Mouse (Mus musculus) myocyte (in vitro differentiated cells): ENCODE measurements around the gene Lpar4. TPM values are rescaled to one million over a fixed set of nuclear protein-coding genes. Genes with fewer than 3 reads are reported as not detected.

Experiments used
- H3K27me3 ChIP-seq: one replicate; pipeline ENCODE4 v1.6.1; 2011; ENCODE audit not compliant: control insufficient read depth, insufficient read depth, insufficient read length
- H3K36me3 ChIP-seq: one replicate; pipeline ENCODE4 v1.6.1; 2011; ENCODE audit not compliant: control insufficient read depth, insufficient read depth
- H3K4me2 ChIP-seq: one replicate; pipeline ENCODE4 v1.6.1; 2011; ENCODE audit warnings: low read depth, control low read depth
- H3K4me3 ChIP-seq: one replicate; pipeline ENCODE4 v1.5.1; 2011; ENCODE audit warnings: mild to moderate bottlenecking, control low read depth, moderate library complexity
- H3K79me2 ChIP-seq: one replicate; pipeline ENCODE4 v1.6.1; 2011; ENCODE audit not compliant: control insufficient read depth, insufficient read depth
- H3ac ChIP-seq: one replicate; pipeline ENCODE4 v1.6.1; 2011; ENCODE audit not compliant: control insufficient read depth, insufficient read length
- CEBPB ChIP-seq: IDR thresholded peaks from 2 replicates; pipeline ENCODE4 v1.6.1; 2011; ENCODE audit warnings: mild to moderate bottlenecking, moderate library complexity; ENCODE audit not compliant: poor library complexity, insufficient read depth, severe bottlenecking
- MAX ChIP-seq: IDR thresholded peaks from one replicate; pipeline ENCODE4 v1.6.1; 2011; ENCODE audit warnings: low read depth, mild to moderate bottlenecking, control low read depth
- MYOG ChIP-seq, 3 experiments: IDR thresholded peaks; one replicate each; pipeline ENCODE4 v1.6.1; 2011; ENCODE audit warnings: control low read depth in 2 of 3, low read depth in 2 of 3, mild to moderate bottlenecking in 2 of 3; ENCODE audit not compliant: insufficient read length in 2 of 3, control insufficient read depth in 1 of 3, insufficient read depth in 1 of 3
- POLR2A ChIP-seq: IDR thresholded peaks from one replicate; pipeline ENCODE4 v1.6.1; 2011; ENCODE audit warnings: low read depth, mild to moderate bottlenecking, control low read depth, moderate library complexity; ENCODE audit not compliant: insufficient read length
- REST ChIP-seq: IDR thresholded peaks from one replicate; pipeline ENCODE4 v1.6.1; 2011; ENCODE audit warnings: mild to moderate bottlenecking, control low read depth, moderate library complexity; ENCODE audit not compliant: insufficient read depth, insufficient read length
- SRF ChIP-seq: IDR thresholded peaks from one replicate; pipeline ENCODE4 v1.6.1; 2011; ENCODE audit warnings: low read depth; ENCODE audit not compliant: control insufficient read depth, insufficient read length
- TCF12 ChIP-seq: IDR thresholded peaks from one replicate; pipeline ENCODE4 v1.6.1; 2011; ENCODE audit warnings: mild to moderate bottlenecking, control low read depth; ENCODE audit not compliant: poor library complexity, insufficient read depth, severe bottlenecking
- TCF3 ChIP-seq: IDR thresholded peaks from one replicate; pipeline ENCODE4 v1.6.1; 2011; ENCODE audit warnings: low read depth, control low read depth; ENCODE audit not compliant: insufficient read length
- USF1 ChIP-seq: IDR thresholded peaks from one replicate; pipeline ENCODE4 v1.6.1; 2011; ENCODE audit warnings: low read depth, mild to moderate bottlenecking, control low read depth, moderate library complexity
- polyA plus RNA-seq: library from polyadenylated mRNA; unstranded; fragments of >200 nt; fragmentation: generic; extraction: Trizol; gene quantifications from one replicate; pipeline ENCODE4 v1.2.1, GENCODE M21; 2012; ENCODE audit warnings: missing spikeins

Gene Lpar4
- polyA plus RNA-seq, 1 experiment, result 0.61 TPM

DNA sequence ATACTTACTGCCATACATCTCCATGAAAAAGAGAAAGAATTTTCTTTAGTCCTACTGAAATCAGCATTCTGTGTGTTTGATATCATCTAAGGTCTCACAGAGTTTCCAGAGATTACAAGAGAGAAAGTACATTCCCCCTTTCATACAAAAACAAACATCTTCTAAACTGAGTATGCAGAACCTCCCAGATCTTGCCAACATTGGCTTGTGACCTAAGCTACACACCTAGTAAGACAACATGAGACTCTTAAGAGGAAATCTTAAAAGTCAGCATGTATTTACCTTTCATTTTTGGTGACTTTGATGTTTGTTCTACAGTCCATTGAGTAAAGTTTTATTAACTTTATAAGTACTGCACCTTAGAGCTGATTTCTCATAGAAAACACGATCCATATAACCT, 33.4 kb downstream of the Lpar4 start:
- no peak overlapping the region for H3ac ChIP-seq
- no peaks in the 10 kb centered on the region for H3K79me2 ChIP-seq
- H3K4me3 ChIP-seq, result no peak overlapping the region
- H3K4me2 ChIP-seq, result no peak overlapping the region
- TF ChIP-seq TCF12 (no peak), SRF (no peak), USF1 (no peak), POLR2A (no peak), REST (no peak), MAX (no peak), TCF3 (no peak), MYOG (IDR thresholded peaks at IDR 0.05; ENCODE audit: control insufficient read depth in 1 of 3, insufficient read depth in 1 of 3, insufficient read length in 2 of 3, low read depth in 2 of 3) (no peak)
- H3K36me3 ChIP-seq, result no peaks in the 10 kb centered on the region
- no peaks in the 10 kb centered on the region for H3K27me3 ChIP-seq

GRCm38 (mm10) chrX:106962233-106962632, 41.8 kb downstream of the Lpar4 start:
- Histone ChIP-seq H3K36me3 (no peaks in the 10 kb centered on the region), H3K27me3 (no peaks in the 10 kb centered on the region), H3K79me2 (no peaks in the 10 kb centered on the region), H3K4me3 (no peak overlapping the region), H3ac (no peak overlapping the region), H3K4me2 (no peak overlapping the region)
- no peak for TF ChIP-seq SRF
- no peak for TF ChIP-seq MAX

DNA sequence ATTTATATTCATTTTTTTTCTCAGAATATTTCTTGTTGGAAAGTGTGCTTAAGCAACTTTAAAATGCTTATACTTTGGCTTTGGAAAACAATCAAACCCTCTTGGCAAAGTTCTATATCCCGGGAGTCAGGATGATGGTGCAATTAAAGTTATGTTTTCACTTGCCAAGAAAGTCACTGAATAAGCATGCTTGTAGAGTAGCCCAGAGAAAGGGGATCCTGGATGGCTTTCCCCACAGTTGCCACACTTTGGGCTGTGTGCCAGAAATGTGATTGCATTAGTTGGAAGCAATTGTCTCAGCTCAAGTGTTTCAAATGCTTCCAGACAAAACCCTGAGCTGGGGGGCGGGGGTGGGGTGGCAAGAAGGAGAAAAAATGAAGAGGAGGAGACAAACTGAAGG, 43.9 kb downstream of the Lpar4 start:
- H3K36me3 ChIP-seq, result no peaks in the 10 kb centered on the region
- TF ChIP-seq CEBPB (0 out of 2 replicates have a peak, but pooled peaks have one; percentile 35), TCF3 (no peak)
- H3K79me2 ChIP-seq, result no peaks in the 10 kb centered on the region
- H3K4me3 ChIP-seq, result no peak overlapping the region
- H3K4me2 ChIP-seq, result no peak overlapping the region
- H3ac ChIP-seq, result no peak overlapping the region
- no peaks in the 10 kb centered on the region for H3K27me3 ChIP-seq

Other genes starting within 250 kb of the Lpar4 start
- 0.10 TPM for gene Rtl3, start 80.0 kb upstream of the Lpar4 start, polyA plus RNA-seq
- gene P2ry10, start 167.9 kb downstream of the Lpar4 start, polyA plus RNA-seq, result not detected
- 1.4 TPM for gene P2ry10b, start 228.3 kb downstream of the Lpar4 start, polyA plus RNA-seq